Mouse (Mus musculus) embryonic facial prominence, embryonic 14.5 days (tissue): Measurements from ENCODE around the gene Tmem255b. TPM values are rescaled to one million over a fixed set of nuclear protein-coding genes. Genes with fewer than 3 reads are reported as not detected.

Experiments used
- ATAC-seq: fragments of 200-750 bp; cut with Nextera tagmentation; 2 replicates; pipeline ENCODE4 v1.8.0; 2017; ENCODE audit warnings: low read depth, moderate number of reproducible peaks, moderate TSS enrichment
- DNase-seq: peaks from one replicate; pipeline ENCODE4 v3.0.0-alpha.2; 2015; ENCODE audit warnings: low spot score
- H3K27ac ChIP-seq: fragments of 300-500 bp; sonication (generic); replicated peaks from 2 replicates; pipeline ENCODE4 v1.5.1; 2014; ENCODE audit warnings: low read depth, mild to moderate bottlenecking, low read length, moderate library complexity
- H3K27me3 ChIP-seq: fragments of 300-500 bp; sonication (generic); replicated peaks from 2 replicates; pipeline ENCODE4 v1.6.1; 2014; ENCODE audit warnings: low read length; ENCODE audit not compliant: control insufficient read depth, insufficient read depth
- H3K36me3 ChIP-seq: fragments of 300-500 bp; sonication (generic); 2 replicates; pipeline ENCODE4 v1.6.1; 2014; ENCODE audit warnings: low read length, mixed read lengths; ENCODE audit not compliant: control insufficient read depth, insufficient read depth
- H3K4me1 ChIP-seq: fragments of 300-500 bp; sonication (generic); 2 replicates; pipeline ENCODE4 v1.6.1; 2014; ENCODE audit warnings: antibody characterized with exemption, low read length; ENCODE audit not compliant: control insufficient read depth, insufficient read depth
- H3K4me2 ChIP-seq: fragments of 300-500 bp; sonication (generic); 2 replicates; pipeline ENCODE4 v1.6.1; 2014; ENCODE audit warnings: low read depth, mild to moderate bottlenecking, low read length, moderate library complexity, mixed read lengths
- H3K4me3 ChIP-seq: fragments of 300-500 bp; sonication (generic); 2 replicates; pipeline ENCODE4 v1.5.1; 2014; ENCODE audit warnings: low read depth, mild to moderate bottlenecking, low read length
- H3K9ac ChIP-seq: fragments of 300-500 bp; sonication (generic); 2 replicates; pipeline ENCODE4 v1.6.1; 2014; ENCODE audit warnings: low read depth, mild to moderate bottlenecking, low read length, moderate library complexity, mixed read lengths
- H3K9me3 ChIP-seq: fragments of 300-500 bp; sonication (generic); 2 replicates; pipeline ENCODE4 v1.6.1; 2016; ENCODE audit warnings: low read length; ENCODE audit not compliant: control insufficient read depth
- WGBS: fragments of 180-500 bp; shearing (Covaris S2); extraction: QIAGEN DNeasy Blood & Tissue Kit; methylation state at CpG from one replicate; pipeline ENCODE4 v1.1.7; 2014; 5-methylcytosine and 5-hydroxymethylcytosine counted together
- polyA plus RNA-seq: library from polyadenylated mRNA; unstranded; fragments of >200 nt; fragmentation: Nextera tagmentation; extraction: Ambion mirVana; gene quantifications from 2 replicates; pipeline ENCODE4 v1.2.1, GENCODE M21; 2014

The Tmem255b gene
- polyA plus RNA-seq, 1 experiment from 2014 or later: 1.5 TPM

DNA sequence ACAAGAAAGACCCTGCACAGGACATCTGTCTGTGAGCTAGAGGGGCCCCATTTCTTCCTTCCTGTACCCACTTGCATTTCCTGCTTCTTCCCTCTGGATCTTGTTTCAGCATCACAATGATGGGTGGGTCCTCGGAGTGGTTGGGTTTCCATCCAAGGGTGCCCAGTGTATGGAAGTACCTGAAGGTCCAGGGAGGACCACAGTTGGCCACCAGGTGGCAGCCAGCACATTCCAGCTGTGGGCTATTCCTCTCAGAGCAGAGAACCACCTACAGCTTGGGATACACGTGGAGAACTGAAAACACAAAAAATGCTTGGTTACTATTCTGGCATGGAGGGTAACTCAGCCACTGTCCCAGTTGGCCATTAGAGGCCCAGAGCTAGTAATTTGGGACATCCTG lies 20.3 kb downstream of the Tmem255b start:
- no peak overlapping the region for H3K9ac ChIP-seq
- no peaks in the 10 kb centered on the region for H3K9me3 ChIP-seq
- WGBS: 34% methylated on average over 2 of the region's 2 CpGs
- no peaks in the 10 kb centered on the region for H3K36me3 ChIP-seq
- DNase-seq: peak; percentile 59
- H3K4me2 ChIP-seq: no peak overlapping the region
- no peak overlapping the region for H3K4me3 ChIP-seq
- H3K27me3 ChIP-seq: no peaks in the 10 kb centered on the region
- no peaks in the 10 kb centered on the region for H3K4me1 ChIP-seq
- no peak overlapping the region for H3K27ac ChIP-seq
- ATAC-seq: peak; percentile 82

DNA sequence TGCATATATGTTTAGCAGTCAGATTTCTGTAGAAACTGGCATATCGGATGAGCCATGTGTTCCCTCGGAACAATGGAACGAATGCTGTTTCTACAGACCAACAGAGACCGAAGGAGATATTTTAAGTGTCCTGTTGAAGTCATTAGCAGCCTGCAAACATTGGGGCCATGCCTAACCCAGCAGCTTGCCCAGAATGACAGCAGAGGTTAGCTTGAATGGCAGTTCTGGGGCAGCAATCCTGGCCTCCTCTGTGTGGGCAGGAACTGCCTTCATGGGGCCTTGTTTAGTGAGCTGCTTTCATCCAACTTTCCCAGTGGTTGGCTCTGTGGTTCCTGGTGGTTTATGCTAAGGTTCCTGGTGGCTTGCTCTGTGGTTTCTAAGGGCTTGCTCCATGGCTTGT lies 24.4 kb downstream of the Tmem255b start:
- Histone ChIP-seq H3K4me1 (no peaks in the 10 kb centered on the region), H3K9me3 (no peaks in the 10 kb centered on the region), H3K36me3 (no peaks in the 10 kb centered on the region), H3K4me2 (no peak overlapping the region), H3K4me3 (no peak overlapping the region), H3K27me3 (no peaks in the 10 kb centered on the region), H3K27ac (no peak overlapping the region), H3K9ac (no peak overlapping the region)
- ATAC-seq (no peak), DNase-seq (no peak)
- 96% methylated on average over 4 of the region's 4 CpGs for WGBS

DNA sequence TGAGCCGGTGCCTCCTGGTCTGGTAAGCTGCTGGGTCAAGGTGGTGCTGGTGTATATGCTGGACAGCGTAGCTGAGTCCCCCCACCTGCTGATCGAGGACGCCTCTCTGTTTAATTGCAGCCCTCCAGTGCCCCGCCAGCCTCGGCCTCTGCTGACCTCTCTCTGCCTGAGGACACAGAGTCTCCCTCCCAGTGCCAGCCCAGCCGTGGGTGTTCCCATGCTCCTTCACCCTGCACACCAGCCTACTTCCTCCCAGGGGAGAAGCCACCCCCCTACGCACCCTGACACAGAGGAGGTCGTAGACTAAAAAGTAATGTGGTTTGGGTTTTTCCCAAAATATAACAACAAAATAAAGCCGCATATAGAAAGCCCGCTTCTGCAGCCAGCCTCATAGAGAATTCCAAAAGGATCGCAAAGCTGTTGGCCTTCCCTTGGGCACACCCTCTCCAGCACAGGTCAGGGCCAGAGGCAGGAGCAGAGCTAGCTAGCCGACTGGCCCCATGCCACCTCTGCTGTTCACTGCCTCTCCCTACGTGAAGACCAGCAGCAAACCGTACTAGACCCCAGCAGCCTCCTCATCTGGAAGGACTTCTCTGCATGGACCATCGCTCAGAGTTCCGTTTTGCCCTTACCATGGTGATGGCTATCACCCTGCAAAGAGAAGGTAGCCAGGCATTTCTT lies 26.2 kb downstream of the Tmem255b start:
- Histone ChIP-seq H3K9ac (no peak overlapping the region), H3K4me3 (no peak overlapping the region), H3K9me3 (no peaks in the 10 kb centered on the region), H3K36me3 (no peaks in the 10 kb centered on the region), H3K27ac (no peak overlapping the region), H3K4me1 (no peaks in the 10 kb centered on the region), H3K4me2 (no peak overlapping the region), H3K27me3 (no peaks in the 10 kb centered on the region)
- DNase-seq (no peak), ATAC-seq (no peak)
- WGBS: 68% methylated on average over 17 of the region's 17 CpGs

DNA sequence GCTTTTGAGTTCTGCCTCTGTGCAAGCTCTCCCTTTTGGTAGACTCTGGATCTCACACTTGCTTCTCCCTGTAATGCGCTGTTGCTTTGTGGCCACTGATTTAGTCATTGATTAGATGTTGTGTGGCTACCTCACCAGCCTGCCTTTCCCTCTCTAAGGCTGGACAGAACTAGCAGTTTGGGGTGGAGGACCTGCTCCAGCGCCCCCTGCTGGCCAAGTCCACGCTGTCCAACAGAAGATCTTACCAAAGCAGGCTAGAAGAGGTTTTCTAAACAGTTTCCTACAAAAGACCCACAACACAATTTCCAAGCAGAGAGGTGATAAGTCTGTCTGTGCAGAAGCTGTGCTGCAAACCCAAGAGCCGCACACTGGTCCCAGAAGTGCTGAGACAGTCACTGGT lies 26.9 kb downstream of the Tmem255b start:
- H3K36me3 ChIP-seq: no peaks in the 10 kb centered on the region
- no peak overlapping the region for H3K27ac ChIP-seq
- no peaks in the 10 kb centered on the region for H3K4me1 ChIP-seq
- no peak overlapping the region for H3K4me2 ChIP-seq
- H3K27me3 ChIP-seq: no peaks in the 10 kb centered on the region
- ATAC-seq (no peak), DNase-seq (peak; percentile 10)
- 40% methylated on average over 4 of the region's 4 CpGs for WGBS
- H3K9me3 ChIP-seq: no peaks in the 10 kb centered on the region
- H3K9ac ChIP-seq: no peak overlapping the region
- no peak overlapping the region for H3K4me3 ChIP-seq

DNA sequence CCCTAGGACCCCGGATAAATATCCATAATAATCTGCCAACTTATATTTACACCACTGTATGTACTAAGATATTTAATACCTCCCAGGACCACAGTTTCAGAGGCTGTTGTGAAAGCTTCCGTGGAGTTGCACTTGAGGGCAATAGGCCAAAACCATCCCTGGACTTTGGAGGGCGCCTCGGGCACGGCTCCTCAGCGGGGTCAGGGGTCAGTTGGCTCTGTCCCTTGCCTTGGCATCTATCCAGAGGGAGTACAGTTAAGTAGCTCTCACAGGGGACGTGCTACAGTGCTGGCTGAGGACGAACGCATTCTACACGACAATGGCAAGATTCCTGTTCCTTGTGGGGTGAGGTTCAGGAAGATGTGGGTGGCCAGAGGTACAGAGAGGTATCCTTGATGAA lies 27.4 kb downstream of the Tmem255b start:
- Histone ChIP-seq H3K4me2 (no peak overlapping the region), H3K36me3 (no peaks in the 10 kb centered on the region), H3K9me3 (no peaks in the 10 kb centered on the region), H3K27me3 (no peaks in the 10 kb centered on the region), H3K9ac (no peak overlapping the region), H3K27ac (no peak overlapping the region), H3K4me3 (no peak overlapping the region), H3K4me1 (no peaks in the 10 kb centered on the region)
- no peak for DNase-seq
- WGBS: 74% methylated on average over 10 of the region's 10 CpGs
- ATAC-seq: no peak

DNA sequence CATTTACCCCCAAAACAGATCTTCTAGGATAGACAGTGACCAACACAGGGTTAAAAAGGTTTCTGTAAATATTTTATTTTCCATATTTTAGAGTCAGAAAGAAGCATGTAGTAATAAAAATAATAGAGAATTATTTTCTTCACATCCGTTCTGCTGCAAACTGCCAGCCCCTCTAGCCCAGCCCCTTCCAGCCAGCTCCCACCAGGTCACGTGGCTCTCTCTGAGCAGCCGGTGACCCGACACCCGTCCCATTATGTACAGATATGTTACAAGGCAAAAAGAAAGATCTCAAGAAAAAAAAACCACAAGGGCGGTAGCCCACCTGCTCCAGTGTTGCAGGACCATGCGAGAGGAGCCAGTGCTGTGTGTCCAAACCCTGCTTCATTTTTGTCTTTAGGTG lies 30.3 kb downstream of the Tmem255b start:
- H3K9ac ChIP-seq: no peak overlapping the region
- H3K4me2 ChIP-seq: no peak overlapping the region
- no peak overlapping the region for H3K4me3 ChIP-seq
- H3K36me3 ChIP-seq: no peaks in the 10 kb centered on the region
- H3K9me3 ChIP-seq: no peaks in the 10 kb centered on the region
- whole genome bisulfite sequencing: 32% methylated on average over 7 of the region's 7 CpGs
- ATAC-seq: no peak
- no peak overlapping the region for H3K27ac ChIP-seq
- no peaks in the 10 kb centered on the region for H3K4me1 ChIP-seq
- H3K27me3 ChIP-seq: no peaks in the 10 kb centered on the region
- DNase-seq: peak; percentile 13

DNA sequence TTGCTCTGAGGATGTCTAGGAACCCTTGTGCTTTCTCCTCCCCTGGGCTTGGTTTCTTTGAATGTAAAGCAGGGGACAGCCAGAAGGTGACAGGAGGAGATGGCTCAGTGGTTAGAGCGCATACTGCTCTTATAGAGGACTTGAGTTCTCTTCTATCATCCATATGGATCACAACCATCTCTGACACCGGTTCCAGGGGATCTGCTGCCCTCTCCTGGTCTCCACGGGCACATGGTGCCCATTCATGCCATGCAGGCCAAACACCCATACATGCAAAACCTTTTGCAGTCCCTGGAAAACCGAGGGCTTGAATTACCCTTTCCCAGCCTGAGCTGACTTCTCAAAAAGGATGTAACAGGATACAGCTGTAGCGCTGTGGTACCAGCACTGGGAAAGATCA lies 32.0 kb downstream of the Tmem255b start:
- H3K4me2 ChIP-seq: no peak overlapping the region
- no peaks in the 10 kb centered on the region for H3K27me3 ChIP-seq
- H3K9ac ChIP-seq: no peak overlapping the region
- 40% methylated on average over 5 of the region's 5 CpGs for WGBS
- no peaks in the 10 kb centered on the region for H3K9me3 ChIP-seq
- ATAC-seq (no peak), DNase-seq (no peak)
- no peak overlapping the region for H3K4me3 ChIP-seq
- no peaks in the 10 kb centered on the region for H3K4me1 ChIP-seq
- no peaks in the 10 kb centered on the region for H3K36me3 ChIP-seq
- H3K27ac ChIP-seq: no peak overlapping the region

DNA sequence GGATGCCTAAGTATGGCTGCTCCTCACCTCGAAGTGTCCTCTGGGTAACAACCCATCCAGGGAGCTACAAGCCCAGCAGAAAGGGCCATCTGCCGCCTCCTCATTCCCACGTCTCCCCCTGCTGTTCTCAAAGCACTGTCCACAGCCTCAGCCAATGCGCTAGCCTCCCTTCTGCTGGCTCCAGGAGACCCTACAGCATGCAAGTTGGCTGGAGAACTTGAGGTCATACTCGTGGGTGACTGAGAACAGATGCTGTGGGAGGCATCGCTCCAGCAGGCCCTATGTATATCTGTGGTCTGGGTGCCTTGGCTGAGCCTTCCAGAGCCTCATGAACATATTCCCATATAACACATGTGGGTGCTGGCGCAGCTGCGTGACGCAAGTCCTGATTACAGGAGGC lies 33.7 kb downstream of the Tmem255b start:
- Histone ChIP-seq H3K4me2 (no peak overlapping the region), H3K36me3 (no peaks in the 10 kb centered on the region), H3K27me3 (no peaks in the 10 kb centered on the region), H3K4me1 (no peaks in the 10 kb centered on the region), H3K9me3 (no peaks in the 10 kb centered on the region), H3K4me3 (no peak overlapping the region), H3K27ac (no peak overlapping the region), H3K9ac (no peak overlapping the region)
- no peak for DNase-seq
- no peak for ATAC-seq
- 80% methylated on average over 9 of the region's 9 CpGs for WGBS

DNA sequence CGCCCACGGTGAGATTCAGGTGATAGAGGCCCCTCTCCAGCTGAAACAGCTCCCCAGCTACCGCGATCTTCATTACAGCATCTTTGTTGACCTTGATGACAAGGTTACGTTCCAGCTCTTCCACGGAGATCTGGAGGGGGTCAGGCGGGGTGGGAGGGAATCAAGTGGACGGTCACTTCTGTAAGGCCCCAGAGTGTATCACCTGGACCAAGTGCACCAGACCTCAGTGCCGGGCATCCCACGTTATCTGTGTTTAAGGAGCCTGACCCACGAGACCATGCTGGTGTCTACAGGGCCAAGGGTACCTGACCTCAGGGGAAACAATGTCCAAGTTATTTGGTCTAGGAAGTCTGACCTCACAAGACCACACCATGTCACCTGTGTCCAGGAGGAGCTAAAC lies 36.5 kb downstream of the Tmem255b start:
- Histone ChIP-seq H3K9ac (no peak overlapping the region), H3K4me3 (no peak overlapping the region), H3K27me3 (no peaks in the 10 kb centered on the region), H3K4me1 (no peaks in the 10 kb centered on the region), H3K4me2 (no peak overlapping the region), H3K9me3 (no peaks in the 10 kb centered on the region), H3K27ac (no peak overlapping the region), H3K36me3 (no peaks in the 10 kb centered on the region)
- ATAC-seq: no peak
- DNase-seq: no peak
- 83% methylated on average over 11 of the region's 11 CpGs for WGBS
